Mouse (Mus musculus) liver, postnatal 0 days (tissue): ENCODE measurements around the gene Prl7d1. TPM values are rescaled to one million over a fixed set of nuclear protein-coding genes. Genes with fewer than 3 reads are reported as not detected.

Experiments used
- ATAC-seq: fragments of 200-750 bp; cut with Nextera tagmentation; 2 replicates; pipeline ENCODE4 v1.8.0; 2017; ENCODE audit warnings: mild to moderate bottlenecking, moderate library complexity
- DNase-seq: peaks from one replicate; pipeline ENCODE4 v3.0.0-alpha.2; 2016
- H3K27ac ChIP-seq: fragments of 300-500 bp; sonication (generic); 2 replicates; pipeline ENCODE4 v1.5.1; 2014; ENCODE audit warnings: antibody characterized with exemption, moderate library complexity, mild to moderate bottlenecking, low read depth
- H3K27me3 ChIP-seq: fragments of 300-500 bp; sonication (generic); 2 replicates; pipeline ENCODE4 v1.6.1; 2014; ENCODE audit warnings: low read length, control low read depth, mixed read lengths; ENCODE audit not compliant: insufficient read depth
- H3K36me3 ChIP-seq: fragments of 300-500 bp; sonication (generic); replicated peaks from 2 replicates; pipeline ENCODE4 v1.6.1; 2014; ENCODE audit warnings: mild to moderate bottlenecking, control low read depth, low read length, moderate library complexity, mixed read lengths; ENCODE audit not compliant: insufficient read depth
- H3K4me1 ChIP-seq: fragments of 300-500 bp; sonication (generic); 2 replicates; pipeline ENCODE4 v1.6.1; 2014; ENCODE audit warnings: antibody characterized with exemption, mild to moderate bottlenecking, control low read depth; ENCODE audit not compliant: insufficient read depth
- H3K4me2 ChIP-seq: fragments of 300-500 bp; sonication (generic); 2 replicates; pipeline ENCODE4 v1.6.1; 2014; ENCODE audit warnings: low read depth, mild to moderate bottlenecking, low read length, moderate library complexity, mixed read lengths
- H3K4me3 ChIP-seq: fragments of 300-500 bp; sonication (generic); 2 replicates; pipeline ENCODE4 v1.5.1; 2014; ENCODE audit warnings: low read depth, low read length
- H3K9ac ChIP-seq: fragments of 300-500 bp; sonication (generic); replicated peaks from 2 replicates; pipeline ENCODE4 v1.6.1; 2014; ENCODE audit warnings: mild to moderate bottlenecking, moderate library complexity
- H3K9me3 ChIP-seq: fragments of 300-500 bp; sonication (generic); 2 replicates; pipeline ENCODE4 v1.6.1; 2016; ENCODE audit warnings: mild to moderate bottlenecking, control low read depth, low read length, mixed read lengths
- CTCF ChIP-seq: sonication (generic); IDR thresholded peaks from 2 replicates; pipeline ENCODE4 v1.5.1; 2016; ENCODE audit warnings: antibody characterized with exemption, low read depth
- EP300 ChIP-seq: IDR thresholded peaks from 2 replicates; pipeline ENCODE4 v1.6.1; 2016; ENCODE audit warnings: antibody characterized with exemption, low read depth, mild to moderate bottlenecking
- WGBS: fragments of 180-500 bp; shearing (Covaris S2); extraction: QIAGEN DNeasy Blood & Tissue Kit; methylation state at CpG from one replicate; pipeline ENCODE4 v1.1.7; 2014; ENCODE audit not compliant: insufficient replicate concordance; 5-methylcytosine and 5-hydroxymethylcytosine counted together
- polyA plus RNA-seq: library from polyadenylated mRNA; unstranded; fragments of >200 nt; fragmentation: Nextera tagmentation; extraction: Ambion mirVana; gene quantifications from 2 replicates; pipeline ENCODE4 v1.2.1, GENCODE M21; 2015

The Prl7d1 gene
- polyA plus RNA-seq, 1 experiment from 2014 or later, result not detected

- no peak overlapping the region for H3K9ac ChIP-seq
- WGBS, result 59% methylated on average over 2 of the region's 2 CpGs
- ATAC-seq (no peak), DNase-seq (no peak)
- no peak for TF ChIP-seq CTCF
- no peak for TF ChIP-seq EP300
- no peaks in the 10 kb centered on the region for H3K36me3 ChIP-seq
- no peak overlapping the region for H3K4me3 ChIP-seq
- no peaks in the 10 kb centered on the region for H3K9me3 ChIP-seq
- H3K27me3 ChIP-seq, result no peaks in the 10 kb centered on the region
- H3K27ac ChIP-seq, result no peak overlapping the region
- no peak overlapping the region for H3K4me2 ChIP-seq
- H3K4me1 ChIP-seq, result no peaks in the 10 kb centered on the region
Measured at GRCm38 (mm10) chr13:27660747-27661146, 55.8 kb downstream of the Prl7d1 start.

Other genes with a start within 250 kb of the Prl7d1 start
- gene Prl8a8, start 203.5 kb downstream of the Prl7d1 start, polyA plus RNA-seq, result not detected in 2 replicates
- not detected in 2 replicates for gene Prl8a9, start 152.1 kb downstream of the Prl7d1 start, polyA plus RNA-seq
- gene Prl8a1, start 134.6 kb downstream of the Prl7d1 start, polyA plus RNA-seq, result not detected in 2 replicates
- gene Prl7b1, start 106.2 kb downstream of the Prl7d1 start, polyA plus RNA-seq, result not detected in 2 replicates
- gene Prl7a1, start 74.2 kb downstream of the Prl7d1 start, polyA plus RNA-seq, result not detected in 2 replicates
- not detected in 2 replicates for gene Prl7a2, start 48.7 kb downstream of the Prl7d1 start, polyA plus RNA-seq
- not detected in 2 replicates for gene Prl7c1, start 64.1 kb upstream of the Prl7d1 start, polyA plus RNA-seq
- not detected in 2 replicates for gene Prl2a1, start 84.9 kb upstream of the Prl7d1 start, polyA plus RNA-seq
- not detected in 2 replicates for gene Prl2c1, start 132.6 kb upstream of the Prl7d1 start, polyA plus RNA-seq